Mouse (Mus musculus) stomach, embryonic 16.5 days (tissue): ENCODE measurements around the gene Stk11. TPM values are rescaled to one million over a fixed set of nuclear protein-coding genes. Genes with fewer than 3 reads are reported as not detected.
A peak's percentile ranks its signal among the peaks of the same experiment; 100 is the strongest.

Experiments
- ATAC-seq: fragments of 200-750 bp; cut with Nextera tagmentation; 2 replicates; pipeline ENCODE4 v1.8.0; 2017; ENCODE audit warnings: moderate number of reproducible peaks, moderate TSS enrichment; ENCODE audit not compliant: insufficient read depth, low FRiP score
- H3K27ac ChIP-seq: fragments of 300-500 bp; sonication (generic); 2 replicates; pipeline ENCODE4 v1.5.1; 2014; ENCODE audit warnings: low read length
- H3K27me3 ChIP-seq: fragments of 300-500 bp; sonication (generic); 2 replicates; pipeline ENCODE4 v1.6.1; 2014; ENCODE audit warnings: low read length, control low read depth, mixed read lengths; ENCODE audit not compliant: control insufficient read depth, insufficient read depth
- H3K36me3 ChIP-seq: fragments of 300-500 bp; sonication (generic); 2 replicates; pipeline ENCODE4 v1.6.1; 2014; ENCODE audit warnings: low read length; ENCODE audit not compliant: control insufficient read depth, insufficient read depth
- H3K4me1 ChIP-seq: fragments of 300-500 bp; sonication (generic); 2 replicates; pipeline ENCODE4 v1.6.1; 2014; ENCODE audit warnings: low read length, control low read depth, mixed read lengths; ENCODE audit not compliant: control insufficient read depth, insufficient read depth
- H3K4me2 ChIP-seq: fragments of 300-500 bp; sonication (generic); 2 replicates; pipeline ENCODE4 v1.6.1; 2014; ENCODE audit warnings: low read depth, low read length, mixed read lengths
- H3K4me3 ChIP-seq: fragments of 300-500 bp; sonication (generic); replicated peaks from 2 replicates; pipeline ENCODE4 v1.5.1; 2014; ENCODE audit warnings: mild to moderate bottlenecking, low read length
- H3K9ac ChIP-seq: fragments of 300-500 bp; sonication (generic); 2 replicates; pipeline ENCODE4 v1.6.1; 2014; ENCODE audit warnings: low read length
- H3K9me3 ChIP-seq: fragments of 300-500 bp; sonication (generic); replicated peaks from 2 replicates; pipeline ENCODE4 v1.6.1; 2016; ENCODE audit warnings: low read length, control low read depth; ENCODE audit not compliant: control insufficient read depth
- WGBS: fragments of 180-500 bp; shearing (Covaris S2); extraction: QIAGEN DNeasy Blood & Tissue Kit; methylation state at CpG from one replicate; pipeline ENCODE4 v1.1.7; 2014; 5-methylcytosine and 5-hydroxymethylcytosine counted together
- polyA plus RNA-seq: library from polyadenylated mRNA; unstranded; fragments of >200 nt; fragmentation: Nextera tagmentation; extraction: Ambion mirVana; gene quantifications from 2 replicates; pipeline ENCODE4 v1.2.1, GENCODE M21; 2015

Gene Stk11
- polyA plus RNA-seq, 1 experiment from 2014 or later: 14.5 TPM

GRCm38 (mm10) chr10:80148610-80149290, 33.1 kb downstream of the Stk11 start:
- H3K36me3 ChIP-seq: peaks cover 23% of the 10 kb centered on the region
- H3K9ac ChIP-seq: peak overlapping the region; percentile 93
- H3K9me3 ChIP-seq: no peaks in the 10 kb centered on the region
- peaks cover 63% of the 10 kb centered on the region for H3K4me1 ChIP-seq
- no peaks in the 10 kb centered on the region for H3K27me3 ChIP-seq
- under 1% methylated on average over 57 of the region's 57 CpGs for WGBS
- H3K27ac ChIP-seq: peak overlapping the region; percentile 99
- peak; percentile 56 for ATAC-seq
- peak overlapping the region; percentile 60 for H3K4me2 ChIP-seq
- H3K4me3 ChIP-seq: peak overlapping the region; percentile 93

GRCm38 (mm10) chr10:80149291-80150225, 34.0 kb downstream of the Stk11 start:
- H3K4me3 ChIP-seq: peak overlapping the region; percentile 93
- peak; percentile 83 for ATAC-seq
- H3K9ac ChIP-seq: peak overlapping the region; percentile 97
- H3K4me1 ChIP-seq: peaks cover 63% of the 10 kb centered on the region
- H3K36me3 ChIP-seq: peaks cover 23% of the 10 kb centered on the region
- peak overlapping the region; percentile 93 for H3K4me2 ChIP-seq
- H3K9me3 ChIP-seq: no peaks in the 10 kb centered on the region
- H3K27me3 ChIP-seq: no peaks in the 10 kb centered on the region
- WGBS: under 1% methylated on average over 88 of the region's 88 CpGs
- H3K27ac ChIP-seq: peak overlapping the region; percentile 99

- ATAC-seq: no peak
- H3K27ac ChIP-seq: peak overlapping the region; percentile 99
- peak overlapping the region; percentile 97 for H3K9ac ChIP-seq
- no peaks in the 10 kb centered on the region for H3K27me3 ChIP-seq
- H3K9me3 ChIP-seq: no peaks in the 10 kb centered on the region
- WGBS: under 1% methylated on average over 62 of the region's 71 CpGs
- H3K4me2 ChIP-seq: peak overlapping the region; percentile 93
- H3K4me3 ChIP-seq: peak overlapping the region; percentile 93
- H3K36me3 ChIP-seq: peaks cover 29% of the 10 kb centered on the region
- peaks cover 59% of the 10 kb centered on the region for H3K4me1 ChIP-seq
Measured at GRCm38 (mm10) chr10:80150226-80151210, 34.9 kb downstream of the Stk11 start.

GRCm38 (mm10) chr10:80151211-80152034, 35.8 kb downstream of the Stk11 start:
- H3K4me3 ChIP-seq: peak overlapping the region; percentile 93
- peak overlapping the region; percentile 99 for H3K27ac ChIP-seq
- H3K27me3 ChIP-seq: no peaks in the 10 kb centered on the region
- peak overlapping the region; percentile 93 for H3K4me2 ChIP-seq
- H3K4me1 ChIP-seq: peaks cover 59% of the 10 kb centered on the region
- H3K9ac ChIP-seq: peak overlapping the region; percentile 97
- H3K36me3 ChIP-seq: peaks cover 34% of the 10 kb centered on the region
- no peaks in the 10 kb centered on the region for H3K9me3 ChIP-seq
- no peak for ATAC-seq
- under 1% methylated on average over 26 of the region's 26 CpGs for WGBS

GRCm38 (mm10) chr10:80152071-80152872, 36.7 kb downstream of the Stk11 start:
- Histone ChIP-seq H3K9me3 (no peaks in the 10 kb centered on the region), H3K4me3 (peak overlapping the region; percentile 93), H3K36me3 (peaks cover 39% of the 10 kb centered on the region), H3K9ac (peak overlapping the region; percentile 97), H3K4me1 (peaks cover 58% of the 10 kb centered on the region), H3K27me3 (no peaks in the 10 kb centered on the region), H3K27ac (peak overlapping the region; percentile 99), H3K4me2 (peak overlapping the region; percentile 93)
- no peak for ATAC-seq
- 2% methylated on average over 15 of the region's 15 CpGs for WGBS

- 13% methylated on average over 3 of the region's 3 CpGs for WGBS
- peaks cover 39% of the 10 kb centered on the region for H3K36me3 ChIP-seq
Measured at GRCm38 (mm10) chr10:80152873-80153260, 37.3 kb downstream of the Stk11 start.

GRCm38 (mm10) chr10:80153713-80154112, 38.1 kb downstream of the Stk11 start:
- peak overlapping the region; percentile 97 for H3K9ac ChIP-seq
- 75% methylated on average over 19 of the region's 19 CpGs for WGBS
- H3K4me3 ChIP-seq: peak overlapping the region; percentile 93; the same call in 1 of the 2 replicates
- H3K9me3 ChIP-seq: no peaks in the 10 kb centered on the region
- H3K27ac ChIP-seq: peak overlapping the region; percentile 99
- H3K36me3 ChIP-seq: peaks cover 39% of the 10 kb centered on the region
- no peaks in the 10 kb centered on the region for H3K27me3 ChIP-seq
- H3K4me1 ChIP-seq: peaks cover 63% of the 10 kb centered on the region
- H3K4me2 ChIP-seq: peak overlapping the region; percentile 93
- no peak for ATAC-seq

More at GRCm38 (mm10) chr10:80152873-80153260, 37.3 kb downstream of the Stk11 start:
- Histone ChIP-seq H3K9me3 (no peaks in the 10 kb centered on the region), H3K4me3 (peak overlapping the region; percentile 93), H3K9ac (peak overlapping the region; percentile 97), H3K27me3 (no peaks in the 10 kb centered on the region), H3K27ac (peak overlapping the region; percentile 99), H3K4me2 (peak overlapping the region; percentile 93), H3K4me1 (peaks cover 57% of the 10 kb centered on the region)
- no peak for ATAC-seq
